Mouse (Mus musculus): ENCODE measurements around the gene Cirbp.

DNA sequence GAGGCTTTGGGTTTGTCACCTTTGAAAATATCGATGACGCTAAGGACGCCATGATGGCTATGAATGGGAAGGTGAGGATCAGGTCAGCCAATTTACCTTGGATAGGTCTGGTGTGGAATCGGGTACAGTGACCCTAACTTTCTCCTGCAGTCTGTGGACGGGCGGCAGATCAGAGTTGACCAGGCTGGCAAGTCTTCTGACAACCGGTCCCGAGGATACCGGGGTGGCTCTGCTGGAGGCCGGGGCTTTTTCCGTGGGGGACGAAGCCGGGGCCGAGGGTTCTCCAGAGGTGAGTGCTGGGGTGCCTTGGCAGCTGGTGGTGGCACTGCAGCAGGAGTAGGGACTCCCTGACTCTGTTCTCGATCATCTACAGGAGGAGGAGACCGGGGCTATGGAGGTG is 4.3 kb downstream of the Cirbp start:
- no peak for TF ChIP-seq CTCF (IDR thresholded peaks at IDR 0.05; ENCODE audit: insufficient read depth, low read length)
- TF ChIP-seq POLR2A (IDR thresholded peaks at IDR 0.05; ENCODE audit: borderline replicate concordance, extremely low read depth, low read depth, low read length), result no peak
